Mouse (Mus musculus) heart, postnatal 14 days (tissue): Measurements from ENCODE around the gene Cbfa2t3. TPM values are rescaled to one million over a fixed set of nuclear protein-coding genes. Genes with fewer than 3 reads are reported as not detected.
"Not testable (repeated sequence)": the region's sequence is repeated elsewhere in the genome, so short reads cannot be mapped to it uniquely, and the experiment has no call there.

Source experiments
- DNase-seq, 2 experiments: peaks; one replicate each; pipeline ENCODE4 v3.0.0; 2021 to 2022
- intact Hi-C: fragments of 180-260 bp; cut with DNase I; formaldehyde crosslinking; loops from one replicate; pipeline ENCODE4 v1.15.1; 2025
- total RNA-seq, 2 experiments: library from RNA; stranded (reverse); gene quantifications; 2 replicates each; pipeline ENCODE4 v1.2.3; 2021

Cbfa2t3 gene
- total RNA-seq, 2 experiments from 2014 or later = 22.1 to 25.3 TPM

- intact Hi-C loops = no loop called here
- DNase-seq = no peak
Measured at GRCm38 (mm10) chr8:122646337-122646736, 52.6 kb downstream of the Cbfa2t3 start.

- DNase-seq = no peak
- intact Hi-C loops = no loop called here
Measured at GRCm38 (mm10) chr8:122644175-122644954, 54.5 kb downstream of the Cbfa2t3 start.

- intact Hi-C loops = no loop called here
- DNase-seq = peak; percentile 51 to 67
Measured at GRCm38 (mm10) chr8:122642071-122642470, 56.8 kb downstream of the Cbfa2t3 start.

GRCm38 (mm10) chr8:122641406-122641805 is 57.5 kb downstream of the Cbfa2t3 start:
- intact Hi-C loops = no loop called here
- DNase-seq = no peak

GRCm38 (mm10) chr8:122640825-122641224 is 58.1 kb downstream of the Cbfa2t3 start:
- DNase-seq = no peak
- intact Hi-C loops = no loop called here

- intact Hi-C loops = no loop called here
- peak; percentile 83 to 84 for DNase-seq
Measured at GRCm38 (mm10) chr8:122639521-122640248, 59.2 kb downstream of the Cbfa2t3 start.

GRCm38 (mm10) chr8:122638601-122639000 is 60.3 kb downstream of the Cbfa2t3 start:
- no peak for DNase-seq
- intact Hi-C loops = no loop called here

GRCm38 (mm10) chr8:122637230-122637629 is 61.7 kb downstream of the Cbfa2t3 start:
- intact Hi-C loops = no loop called here

GRCm38 (mm10) chr8:122636803-122637175 is 62.1 kb downstream of the Cbfa2t3 start:
- intact Hi-C loops = no loop called here
- peak; percentile 53 to 60 for DNase-seq

More at GRCm38 (mm10) chr8:122637230-122637629, 61.7 kb downstream of the Cbfa2t3 start:
- no peak for DNase-seq

GRCm38 (mm10) chr8:122635878-122636802 is 62.8 kb downstream of the Cbfa2t3 start:
- DNase-seq = no peak
- intact Hi-C loops = no loop called here

- no peak for DNase-seq
- intact Hi-C loops = no loop called here
Measured at GRCm38 (mm10) chr8:122633205-122633604, 65.7 kb downstream of the Cbfa2t3 start.

- intact Hi-C loops, DNase-seq: not testable (repeated sequence)
Measured at GRCm38 (mm10) chr8:122632134-122632533, 66.8 kb downstream of the Cbfa2t3 start.

- no peak for DNase-seq
- intact Hi-C loops = no loop called here
Measured at GRCm38 (mm10) chr8:122630696-122631095, 68.2 kb downstream of the Cbfa2t3 start.

GRCm38 (mm10) chr8:122629388-122629787 is 69.5 kb downstream of the Cbfa2t3 start:
- DNase-seq = no peak
- intact Hi-C loops = no loop called here

GRCm38 (mm10) chr8:122626896-122627295 is 72.0 kb downstream of the Cbfa2t3 start:
- intact Hi-C loops = no loop called here
- DNase-seq = no peak

- intact Hi-C loops = no loop called here
- no peak for DNase-seq
Measured at GRCm38 (mm10) chr8:122625811-122626210, 73.1 kb downstream of the Cbfa2t3 start.

GRCm38 (mm10) chr8:122624653-122625052 is 74.3 kb downstream of the Cbfa2t3 start:
- intact Hi-C loops = no loop called here
- no peak for DNase-seq

- peak; percentile 42 to 48 for DNase-seq
- intact Hi-C loops = no loop called here
Measured at GRCm38 (mm10) chr8:122623844-122624642, 74.9 kb downstream of the Cbfa2t3 start.

GRCm38 (mm10) chr8:122622727-122623126 is 76.2 kb downstream of the Cbfa2t3 start, which contains the start of gene Pabpn1l:
Gene Pabpn1l, minus strand, starts transcription at chr8:122622739.
- intact Hi-C loops = no loop called here
- no peak for DNase-seq

- intact Hi-C loops = no loop called here
- no peak for DNase-seq
Measured at GRCm38 (mm10) chr8:122620446-122620845, 78.5 kb downstream of the Cbfa2t3 start.
